Mouse (Mus musculus) heart, postnatal 0 days (tissue): ENCODE measurements around the gene Myo1e.

ENCODE experiments used
- CTCF ChIP-seq: IDR thresholded peaks from 2 replicates; pipeline ENCODE4 v1.5.1; 2016; ENCODE audit warnings: antibody characterized with exemption, control low read depth, low read depth
- EP300 ChIP-seq: IDR thresholded peaks from 2 replicates; pipeline ENCODE4 v1.6.1; 2016; ENCODE audit warnings: antibody characterized with exemption, low read depth

DNA sequence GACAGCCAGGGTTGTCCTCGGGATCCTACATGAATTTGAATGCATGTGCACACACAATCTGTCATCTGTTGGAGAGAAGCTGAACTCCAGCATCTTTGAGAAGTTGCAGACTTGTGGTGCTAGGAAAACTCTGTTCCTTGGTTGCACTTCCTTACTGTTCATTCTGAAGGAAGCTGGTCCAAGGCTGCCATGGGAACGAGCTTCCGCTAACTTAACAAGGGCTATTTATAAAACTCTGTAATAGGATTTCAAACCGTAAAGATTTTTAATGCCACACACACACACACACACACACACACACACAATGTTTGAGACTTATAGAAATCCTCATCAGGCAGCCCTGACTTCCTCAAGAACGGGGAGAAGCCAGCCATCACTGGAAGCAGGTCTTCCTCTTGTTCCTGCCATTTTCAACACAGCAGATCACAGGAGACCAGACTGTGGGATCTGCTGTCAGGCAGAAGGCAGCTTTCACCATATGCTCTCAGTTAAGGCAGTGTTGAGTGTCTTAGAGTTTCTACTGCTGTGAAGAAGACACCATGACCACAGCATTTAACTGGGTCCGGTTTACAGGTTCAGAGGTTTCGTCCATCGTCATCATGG, 194.9 kb downstream of the Myo1e start:
- TF ChIP-seq CTCF (no peak), EP300 (no peak)
